Mouse (Mus musculus): Measurements from ENCODE around the gene Ppp2r5b.

Gene Ppp2r5b

DNA sequence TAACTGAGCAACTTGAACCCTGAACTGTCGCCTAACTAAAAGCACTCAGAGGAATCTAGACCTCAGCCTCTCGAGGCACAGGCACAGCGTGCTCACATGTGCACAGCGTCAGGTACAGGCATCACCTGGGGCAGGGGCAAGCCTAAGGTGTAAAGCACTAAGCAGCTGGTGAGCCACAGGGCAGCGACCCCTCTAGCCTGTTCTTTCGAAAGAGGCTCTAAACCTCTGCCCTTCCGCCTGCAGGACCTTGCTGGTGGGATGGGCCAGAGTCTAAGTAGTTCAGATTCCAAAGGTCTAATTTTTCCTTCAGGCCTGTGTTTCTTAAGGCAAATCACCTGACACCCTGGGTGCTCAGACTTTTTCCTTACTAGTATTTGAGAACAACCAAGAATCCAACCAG lies 36.4 kb upstream of the Ppp2r5b start:
- Histone ChIP-seq H3K9me3 (ENCODE audit: low read length) (no peaks in the 10 kb centered on the region), H3K27me3 (ENCODE audit: insufficient read depth, low read length) (no peaks in the 10 kb centered on the region), H3K4me3 (replicated peaks; ENCODE audit: low read length) (0 out of 2 replicates have a peak overlapping the region, but pooled peaks have one; percentile 50), H3K4me1 (replicated peaks; ENCODE audit: low read depth, low read length) (peaks cover 93% of the 10 kb centered on the region), H3K36me3 (ENCODE audit: insufficient read depth, low read length) (peaks cover 15% of the 10 kb centered on the region)
- no peak for TF ChIP-seq NANOG (IDR thresholded peaks at IDR 0.05; ENCODE audit: borderline replicate concordance, low read length)
- no peak for TF ChIP-seq POU5F1 (IDR thresholded peaks at IDR 0.05; ENCODE audit: borderline replicate concordance, low read length)
- TF ChIP-seq CTCF (conservative IDR thresholded peaks at IDR 0.05; ENCODE audit: low read length): no peak

DNA sequence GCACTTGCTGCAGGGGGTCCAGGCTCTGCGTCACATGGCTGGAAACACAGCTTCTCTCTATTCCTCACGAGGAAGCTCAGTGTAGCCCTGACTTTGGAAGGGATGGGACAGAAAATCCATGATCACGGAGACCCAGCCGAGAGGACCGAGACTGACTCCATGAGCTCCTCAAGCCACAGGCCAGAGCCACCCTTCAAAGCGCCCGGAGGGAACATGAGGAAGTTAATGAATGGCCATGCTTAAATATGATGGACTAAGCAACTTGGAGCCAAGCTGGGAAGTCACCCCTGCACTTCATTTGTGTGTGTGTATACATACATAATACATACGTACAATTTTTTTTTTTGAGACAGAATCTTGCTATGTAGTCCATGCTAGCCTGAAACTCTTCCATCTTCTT lies 35.5 kb upstream of the Ppp2r5b start:
- H3K4me1 ChIP-seq (replicated peaks; ENCODE audit: low read depth, low read length): peaks cover 93% of the 10 kb centered on the region
- H3K4me3 ChIP-seq (replicated peaks; ENCODE audit: low read length): peak overlapping the region; percentile 50
- TF ChIP-seq NANOG (IDR thresholded peaks at IDR 0.05; ENCODE audit: borderline replicate concordance, low read length) (no peak), CTCF (conservative IDR thresholded peaks at IDR 0.05; ENCODE audit: low read length) (no peak), POU5F1 (IDR thresholded peaks at IDR 0.05; ENCODE audit: borderline replicate concordance, low read length) (no peak)

DNA sequence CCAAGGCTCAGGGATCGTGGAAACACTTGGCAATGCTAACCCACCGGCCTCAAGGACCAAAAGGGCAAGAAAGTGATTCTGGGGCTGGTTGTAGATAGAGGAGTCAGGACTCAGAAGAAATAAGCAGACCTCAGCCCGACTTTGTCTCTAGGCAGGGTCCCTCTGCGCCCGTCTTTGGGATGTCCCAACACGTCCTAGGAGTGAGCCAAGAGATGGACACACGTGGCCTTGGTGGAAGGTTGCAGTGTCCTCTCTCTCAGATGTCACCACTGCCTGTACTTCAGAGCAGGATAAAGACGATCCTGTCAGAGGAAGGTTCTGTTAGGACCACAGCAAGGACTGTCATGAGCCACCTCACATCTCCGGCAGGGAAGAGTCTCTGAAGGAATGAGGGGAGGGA lies 35.0 kb upstream of the Ppp2r5b start:
- Histone ChIP-seq H3K27me3 (ENCODE audit: insufficient read depth, low read length) (no peaks in the 10 kb centered on the region), H3K36me3 (ENCODE audit: insufficient read depth, low read length) (peaks cover 15% of the 10 kb centered on the region), H3K9me3 (ENCODE audit: low read length) (no peaks in the 10 kb centered on the region), H3K4me3 (replicated peaks; ENCODE audit: low read length) (peak overlapping the region; percentile 50), H3K4me1 (replicated peaks; ENCODE audit: low read depth, low read length) (peaks cover 89% of the 10 kb centered on the region)
- TF ChIP-seq POU5F1 (IDR thresholded peaks at IDR 0.05; ENCODE audit: borderline replicate concordance, low read length): no peak
- no peak for TF ChIP-seq NANOG (IDR thresholded peaks at IDR 0.05; ENCODE audit: borderline replicate concordance, low read length)
- no peak for TF ChIP-seq CTCF (conservative IDR thresholded peaks at IDR 0.05; ENCODE audit: low read length)

More for the DNA sequence above, 35.5 kb upstream of the Ppp2r5b start:
- Histone ChIP-seq H3K27me3 (ENCODE audit: insufficient read depth, low read length) (no peaks in the 10 kb centered on the region), H3K9me3 (ENCODE audit: low read length) (no peaks in the 10 kb centered on the region), H3K36me3 (ENCODE audit: insufficient read depth, low read length) (peaks cover 15% of the 10 kb centered on the region)

DNA sequence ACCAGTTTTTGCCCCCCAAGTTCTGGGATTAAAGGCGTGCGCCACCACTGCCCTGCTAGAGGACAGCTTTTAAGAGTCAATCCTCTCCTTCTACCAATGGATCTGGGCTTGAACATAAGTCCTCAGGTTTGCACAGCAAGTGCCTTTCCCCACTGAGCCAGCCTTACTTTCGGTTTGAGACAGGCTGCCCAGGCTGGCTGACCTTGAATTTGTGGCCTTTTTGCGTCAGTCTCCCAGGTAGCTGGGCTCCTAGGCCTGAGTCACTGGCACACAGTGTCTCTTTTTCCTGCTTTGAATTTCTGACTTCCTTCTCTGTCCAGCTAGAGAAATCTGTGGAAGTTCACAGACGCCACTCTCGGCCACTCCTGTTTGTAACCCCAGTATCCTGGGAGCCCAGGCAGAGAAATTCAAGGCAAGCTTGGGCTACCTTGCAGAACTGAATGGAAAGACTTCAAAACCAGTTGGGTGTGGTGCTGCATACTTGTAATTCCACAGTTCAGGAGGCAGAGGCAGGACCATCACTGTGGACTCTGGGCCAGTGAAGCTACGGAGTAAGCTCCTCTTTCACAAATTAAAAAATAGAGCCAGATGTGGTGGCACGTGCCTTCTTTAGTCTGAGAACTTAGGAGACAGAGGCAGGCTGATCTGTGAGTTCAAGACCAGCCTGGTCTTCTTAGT lies 34.3 kb upstream of the Ppp2r5b start:
- no peak for TF ChIP-seq POU5F1 (IDR thresholded peaks at IDR 0.05; ENCODE audit: borderline replicate concordance, low read length)
- TF ChIP-seq CTCF (conservative IDR thresholded peaks at IDR 0.05; ENCODE audit: low read length): no peak
- no peak for TF ChIP-seq NANOG (IDR thresholded peaks at IDR 0.05; ENCODE audit: borderline replicate concordance, low read length)
- H3K36me3 ChIP-seq (ENCODE audit: insufficient read depth, low read length): peaks cover 15% of the 10 kb centered on the region
- no peaks in the 10 kb centered on the region for H3K9me3 ChIP-seq (ENCODE audit: low read length)
- no peaks in the 10 kb centered on the region for H3K27me3 ChIP-seq (ENCODE audit: insufficient read depth, low read length)
- peaks cover 89% of the 10 kb centered on the region for H3K4me1 ChIP-seq (replicated peaks; ENCODE audit: low read depth, low read length)
- peak overlapping the region; percentile 50 for H3K4me3 ChIP-seq (replicated peaks; ENCODE audit: low read length)

DNA sequence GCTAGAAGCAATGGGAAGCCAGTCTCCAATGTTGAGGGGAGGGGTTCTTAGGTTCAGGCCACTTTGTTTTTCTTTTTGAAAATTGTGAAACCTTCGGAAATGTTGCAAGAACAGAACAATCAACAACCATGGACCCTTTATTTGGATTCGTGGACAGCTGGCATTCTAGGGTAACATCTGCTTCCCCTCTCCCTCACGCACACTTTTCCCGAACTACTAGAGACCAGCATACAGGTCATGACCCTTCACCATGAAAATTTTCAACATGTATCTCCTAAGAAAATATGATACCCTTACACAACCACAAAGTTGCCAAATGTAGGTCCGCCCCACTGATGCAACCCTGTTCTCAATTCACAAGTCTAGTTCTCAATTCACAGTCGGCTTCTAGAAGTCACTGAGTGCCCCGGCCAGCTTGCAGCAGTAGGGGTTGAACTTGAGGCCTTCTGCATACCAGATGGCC lies 33.0 kb upstream of the Ppp2r5b start:
- Histone ChIP-seq H3K27me3 (ENCODE audit: insufficient read depth, low read length) (no peaks in the 10 kb centered on the region), H3K36me3 (ENCODE audit: insufficient read depth, low read length) (peaks cover 5% of the 10 kb centered on the region), H3K4me1 (replicated peaks; ENCODE audit: low read depth, low read length) (peaks cover 89% of the 10 kb centered on the region), H3K9me3 (ENCODE audit: low read length) (no peaks in the 10 kb centered on the region), H3K4me3 (replicated peaks; ENCODE audit: low read length) (no peak overlapping the region)
- no peak for TF ChIP-seq POU5F1 (IDR thresholded peaks at IDR 0.05; ENCODE audit: borderline replicate concordance, low read length)
- no peak for TF ChIP-seq NANOG (IDR thresholded peaks at IDR 0.05; ENCODE audit: borderline replicate concordance, low read length)

DNA sequence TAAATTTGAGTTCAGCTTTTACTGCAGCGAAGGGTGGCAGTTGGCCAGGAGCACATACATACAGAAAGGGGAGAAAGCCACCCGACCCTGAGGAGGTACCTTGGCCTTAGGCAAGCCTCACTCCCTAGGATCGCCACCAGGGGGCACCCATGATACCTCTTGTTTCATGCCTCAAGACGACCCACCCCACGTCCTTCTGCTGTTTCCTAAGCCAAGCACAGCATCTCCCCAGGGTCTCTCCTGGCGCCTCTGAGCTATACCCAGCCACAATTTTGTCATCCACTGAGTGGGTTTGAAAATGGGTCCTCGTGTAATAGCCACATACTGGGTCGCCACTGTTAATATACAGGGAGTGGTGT lies 32.5 kb upstream of the Ppp2r5b start:
- H3K36me3 ChIP-seq (ENCODE audit: insufficient read depth, low read length): peaks cover 5% of the 10 kb centered on the region
- H3K27me3 ChIP-seq (ENCODE audit: insufficient read depth, low read length): no peaks in the 10 kb centered on the region
- peaks cover 89% of the 10 kb centered on the region for H3K4me1 ChIP-seq (replicated peaks; ENCODE audit: low read depth, low read length)
- H3K9me3 ChIP-seq (ENCODE audit: low read length): no peaks in the 10 kb centered on the region
- TF ChIP-seq CTCF (conservative IDR thresholded peaks at IDR 0.05; ENCODE audit: low read length) (peak; percentile 80), POU5F1 (IDR thresholded peaks at IDR 0.05; ENCODE audit: borderline replicate concordance, low read length) (no peak), NANOG (IDR thresholded peaks at IDR 0.05; ENCODE audit: borderline replicate concordance, low read length) (no peak)
- no peak overlapping the region for H3K4me3 ChIP-seq (replicated peaks; ENCODE audit: low read length)

DNA sequence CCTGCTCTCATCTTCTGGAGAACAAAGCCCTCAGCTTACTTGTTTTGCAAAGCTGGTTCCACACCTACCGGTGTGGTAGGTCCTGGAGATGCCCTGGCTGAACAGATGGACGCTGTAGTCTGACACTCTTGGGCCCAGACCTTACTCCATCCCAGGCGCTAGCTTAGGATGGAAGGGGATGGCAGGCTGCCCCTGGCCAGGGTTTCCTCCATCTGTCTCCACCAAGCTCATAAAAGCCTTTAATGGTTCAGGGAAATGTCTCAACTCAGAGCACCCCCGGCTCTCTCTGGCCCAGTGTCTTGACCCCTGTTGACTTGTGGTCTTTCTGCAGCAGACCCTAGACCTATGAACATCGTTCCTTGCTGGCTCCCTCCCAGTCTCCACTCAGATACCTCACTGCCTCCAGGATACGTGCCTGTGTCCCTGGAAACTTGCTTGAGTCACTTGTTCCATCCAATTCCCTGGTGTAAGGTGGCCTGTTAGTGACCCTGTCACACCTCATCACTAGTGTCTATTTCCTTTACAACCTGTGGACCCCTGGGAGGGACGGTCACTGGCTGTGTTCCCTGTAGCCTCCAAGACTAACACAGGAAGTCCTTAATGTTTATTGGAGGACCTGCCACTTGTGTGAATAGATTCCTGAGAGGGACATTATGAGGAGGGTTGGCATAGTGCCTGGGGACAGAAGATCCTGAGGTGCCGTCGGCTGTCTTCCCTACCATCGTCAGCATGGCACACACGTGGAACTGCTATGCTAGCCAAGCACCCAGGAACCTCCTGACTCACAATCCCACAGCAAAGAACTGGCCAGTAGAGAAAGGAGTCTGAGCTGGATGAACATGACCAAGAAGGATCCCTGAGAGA lies 31.9 kb upstream of the Ppp2r5b start:
- TF ChIP-seq NANOG (IDR thresholded peaks at IDR 0.05; ENCODE audit: borderline replicate concordance, low read length) (no peak), CTCF (conservative IDR thresholded peaks at IDR 0.05; ENCODE audit: low read length) (no peak), POU5F1 (IDR thresholded peaks at IDR 0.05; ENCODE audit: borderline replicate concordance, low read length) (no peak)
- peaks cover 11% of the 10 kb centered on the region for H3K36me3 ChIP-seq (ENCODE audit: insufficient read depth, low read length)

DNA sequence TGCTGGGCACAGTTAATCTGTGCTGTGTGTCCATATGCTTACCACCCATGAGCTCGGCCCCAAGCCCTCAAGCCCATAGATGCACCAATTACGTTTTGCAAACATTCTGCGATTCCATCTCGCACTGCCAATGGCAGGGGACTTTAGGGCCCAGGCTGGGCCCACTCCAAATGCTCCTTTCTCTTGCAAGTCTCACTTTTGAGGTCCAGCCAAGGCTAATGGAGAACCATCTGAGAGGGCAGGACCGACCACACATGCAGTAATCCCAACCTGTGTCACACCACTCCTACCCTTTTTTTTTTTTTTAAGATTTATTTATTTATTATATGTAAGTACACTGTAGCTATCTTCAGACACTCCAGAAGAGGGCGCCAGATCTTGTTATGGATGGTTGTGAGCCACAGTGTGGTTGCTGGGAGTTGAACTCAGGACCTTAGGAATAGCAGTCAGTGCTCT lies 30.1 kb upstream of the Ppp2r5b start:
- no peaks in the 10 kb centered on the region for H3K27me3 ChIP-seq (ENCODE audit: insufficient read depth, low read length)
- no peaks in the 10 kb centered on the region for H3K9me3 ChIP-seq (ENCODE audit: low read length)
- peaks cover 28% of the 10 kb centered on the region for H3K36me3 ChIP-seq (ENCODE audit: insufficient read depth, low read length)
- H3K4me1 ChIP-seq (replicated peaks; ENCODE audit: low read depth, low read length): peaks cover 85% of the 10 kb centered on the region
- no peak overlapping the region for H3K4me3 ChIP-seq (replicated peaks; ENCODE audit: low read length)
- TF ChIP-seq CTCF (conservative IDR thresholded peaks at IDR 0.05; ENCODE audit: low read length) (peak; percentile 28), NANOG (IDR thresholded peaks at IDR 0.05; ENCODE audit: borderline replicate concordance, low read length) (no peak), POU5F1 (IDR thresholded peaks at IDR 0.05; ENCODE audit: borderline replicate concordance, low read length) (no peak)

More for the DNA sequence above, 31.9 kb upstream of the Ppp2r5b start:
- Histone ChIP-seq H3K27me3 (ENCODE audit: insufficient read depth, low read length) (no peaks in the 10 kb centered on the region), H3K9me3 (ENCODE audit: low read length) (no peaks in the 10 kb centered on the region), H3K4me3 (replicated peaks; ENCODE audit: low read length) (no peak overlapping the region), H3K4me1 (replicated peaks; ENCODE audit: low read depth, low read length) (peaks cover 89% of the 10 kb centered on the region)

Measured in E14TG2a.4 (cell line).